Mouse (Mus musculus) ES-E14 (cell line): Measurements from ENCODE around the gene Prkcb. TPM values are rescaled to one million over a fixed set of nuclear protein-coding genes. Genes with fewer than 3 reads are reported as not detected.

ENCODE experiments used
- DNase-seq: peaks from one replicate; pipeline ENCODE4 v3.0.0-alpha.2; 2013; ENCODE audit warnings: low read depth, low spot score
- H3K27ac ChIP-seq: 2 replicates; pipeline ENCODE4 v1.5.1; 2012; ENCODE audit warnings: low read depth, mild to moderate bottlenecking, low read length, moderate library complexity, mixed read lengths; ENCODE audit not compliant: poor library complexity, insufficient read depth, severe bottlenecking
- H3K36me3 ChIP-seq: 2 replicates; pipeline ENCODE4 v1.6.1; 2012; ENCODE audit warnings: mild to moderate bottlenecking, low read length, moderate library complexity, mixed read lengths; ENCODE audit not compliant: control insufficient read depth, poor library complexity, insufficient read depth, severe bottlenecking
- H3K4me1 ChIP-seq, 2 experiments: fragments of 150-350 bp in 1 of 2; sonication (generic) in 1 of 2; 2 replicates each; pipeline ENCODE4 v1.6.1; 2012; ENCODE audit warnings: low read length in 2 of 2, mild to moderate bottlenecking in 1 of 2, mixed read lengths in 1 of 2; ENCODE audit not compliant: control insufficient read depth in 2 of 2, insufficient read depth in 2 of 2, poor library complexity in 1 of 2
- H3K4me3 ChIP-seq, 2 experiments: fragments of 150-350 bp in 1 of 2; sonication (generic) in 1 of 2; 2 replicates each; pipeline ENCODE4 v1.5.1; 2012; ENCODE audit warnings: low read length in 2 of 2, low read depth in 1 of 2, mild to moderate bottlenecking in 1 of 2, mixed read lengths in 1 of 2; ENCODE audit not compliant: insufficient read depth in 1 of 2, poor library complexity in 1 of 2, severe bottlenecking in 1 of 2
- H3K9ac ChIP-seq: 2 replicates; pipeline ENCODE4 v1.6.1; 2012; ENCODE audit warnings: low read depth, mild to moderate bottlenecking, low read length, mixed read lengths; ENCODE audit not compliant: poor library complexity, insufficient read depth, severe bottlenecking
- H3K9me3 ChIP-seq: fragments of 150-350 bp; sonication (generic); 2 replicates; pipeline ENCODE4 v1.6.1; 2012; ENCODE audit warnings: low read depth, mild to moderate bottlenecking, low read length; ENCODE audit not compliant: control insufficient read depth, insufficient read depth
- CHD2 ChIP-seq: IDR thresholded peaks from 2 replicates; pipeline ENCODE4 v1.6.1; 2014; ENCODE audit warnings: mild to moderate bottlenecking, low read depth, low read length, inconsistent platforms
- HCFC1 ChIP-seq: IDR thresholded peaks from 2 replicates; pipeline ENCODE4 v1.6.1; 2012; ENCODE audit warnings: low read length, inconsistent platforms, borderline replicate concordance; ENCODE audit not compliant: insufficient read depth
- MAFK ChIP-seq: IDR thresholded peaks from 2 replicates; pipeline ENCODE4 v1.6.1; 2014; ENCODE audit warnings: mild to moderate bottlenecking, low read depth, low read length, inconsistent platforms; ENCODE audit not compliant: insufficient read depth
- ZC3H11A ChIP-seq: IDR thresholded peaks from 2 replicates; pipeline ENCODE4 v1.6.1; 2012; ENCODE audit warnings: low read depth, mild to moderate bottlenecking, inconsistent platforms, low read length, borderline replicate concordance
- ZNF384 ChIP-seq: IDR thresholded peaks from 2 replicates; pipeline ENCODE4 v1.6.1; 2012; ENCODE audit warnings: low read depth, low read length, inconsistent platforms
- in situ Hi-C, 2 experiments: fragments of 600-800 bp; cut with MboI; formaldehyde crosslinking; loops; one replicate each; pipeline ENCODE4 v1.15.1; 2025; ENCODE audit warnings: low sequenced_read_pairs in 2 of 2, inconsistent platforms in 1 of 2; ENCODE audit not compliant: unreplicated experiment in 2 of 2
- total RNA-seq: library from RNA; depleted of rRNA; stranded (reverse); fragments of 300-350 nt; gene quantifications from 2 replicates; pipeline ENCODE4 v1.2.3, GENCODE M21; 2012

The Prkcb gene
- total RNA-seq, 1 experiment = 6.1 TPM

- no peak overlapping the region for H3K27ac ChIP-seq
- TF ChIP-seq ZNF384 = no peak
- TF ChIP-seq ZC3H11A = 0 out of 2 replicates have a peak, but pooled peaks have one; percentile 8
- no peaks in the 10 kb centered on the region for H3K4me1 ChIP-seq
- 0 out of 4 replicates have a peak overlapping the region, but pooled peaks of 1 of the 2 experiments have one; percentile 37 for H3K4me3 ChIP-seq
- in situ Hi-C loops = loop anchor here (10.0 to 25.0 kb wide), 2 partner anchors 203 to 211 kb away; no protein-coding TSS in a partner anchor
- H3K36me3 ChIP-seq = no peaks in the 10 kb centered on the region
- peak; percentile 86 for DNase-seq
- H3K9ac ChIP-seq = no peak overlapping the region
- H3K9me3 ChIP-seq = no peaks in the 10 kb centered on the region
Observed at GRCm38 (mm10) chr7:122251197-122252011, 37.1 kb upstream of the Prkcb start.

- Histone ChIP-seq H3K9me3 (no peaks in the 10 kb centered on the region), H3K36me3 (no peaks in the 10 kb centered on the region), H3K4me3 (no peak overlapping the region), H3K4me1 (no peaks in the 10 kb centered on the region), H3K9ac (no peak overlapping the region), H3K27ac (no peak overlapping the region)
- in situ Hi-C loops = loop anchor here (10.0 to 25.0 kb wide), 2 partner anchors 198 to 206 kb away; no protein-coding TSS in a partner anchor
- DNase-seq = no peak
- TF ChIP-seq ZC3H11A (no peak), HCFC1 (no peak), MAFK (no peak), CHD2 (no peak), ZNF384 (no peak)
Observed at GRCm38 (mm10) chr7:122256722-122257121, 31.8 kb upstream of the Prkcb start.

DNA sequence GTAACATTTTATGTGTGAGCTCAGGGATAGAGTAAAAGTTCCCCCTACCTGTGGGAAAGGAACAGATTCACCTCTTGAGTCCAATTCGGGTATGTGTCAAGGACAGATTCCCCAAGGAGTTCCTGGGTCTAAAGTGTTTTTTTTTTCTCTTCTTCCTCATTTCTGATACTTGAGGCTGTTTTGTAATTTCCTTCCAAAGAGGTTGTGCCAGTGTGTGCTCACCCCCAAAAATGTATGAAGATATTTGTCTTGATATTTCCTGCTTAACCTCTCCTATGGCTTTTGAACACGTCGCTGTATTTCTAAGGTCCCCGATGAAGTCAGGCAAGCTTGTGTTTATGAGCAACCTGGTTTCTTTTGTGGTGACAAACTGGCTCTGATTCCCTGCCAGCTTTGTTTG lies 30.0 kb upstream of the Prkcb start:
- TF ChIP-seq HCFC1 (no peak), CHD2 (no peak), ZNF384 (no peak), MAFK (no peak), ZC3H11A (no peak)
- in situ Hi-C loops = loop anchor here (10.0 to 25.0 kb wide), 2 partner anchors 196 to 204 kb away; no protein-coding TSS in a partner anchor
- no peaks in the 10 kb centered on the region for H3K36me3 ChIP-seq
- no peak for DNase-seq
- H3K9me3 ChIP-seq = no peaks in the 10 kb centered on the region
- H3K27ac ChIP-seq = no peak overlapping the region
- no peak overlapping the region for H3K9ac ChIP-seq
- no peak overlapping the region for H3K4me3 ChIP-seq
- no peaks in the 10 kb centered on the region for H3K4me1 ChIP-seq

DNA sequence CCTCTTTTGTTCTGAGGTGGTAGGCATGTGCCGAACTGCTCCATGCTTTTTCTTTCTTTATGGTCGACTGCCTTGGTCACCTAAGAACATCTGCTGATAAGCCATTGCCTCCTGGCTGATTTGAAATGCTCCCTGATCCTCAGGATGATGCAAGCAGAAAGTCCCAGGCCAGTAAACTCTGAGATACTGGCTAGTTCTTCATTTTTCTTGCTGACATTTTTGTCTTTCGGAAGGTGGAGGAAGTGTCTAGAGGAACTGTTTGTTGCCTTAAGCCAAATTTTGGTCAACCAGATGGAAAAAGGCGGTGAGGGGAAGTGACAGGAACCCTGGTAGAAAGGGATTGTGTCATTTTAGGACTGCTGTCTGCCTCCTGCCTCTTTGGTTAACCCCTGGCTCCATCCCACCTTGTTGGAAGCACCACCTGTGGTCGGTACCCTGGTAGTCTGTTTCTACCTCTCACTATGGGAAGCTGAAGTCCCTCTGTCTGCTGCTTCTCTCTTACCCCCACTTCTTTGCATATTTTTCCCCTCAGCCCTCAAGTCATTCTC lies 28.4 kb upstream of the Prkcb start:
- Histone ChIP-seq H3K4me1 (no peaks in the 10 kb centered on the region), H3K9me3 (no peaks in the 10 kb centered on the region), H3K4me3 (no peak overlapping the region), H3K9ac (no peak overlapping the region), H3K36me3 (no peaks in the 10 kb centered on the region), H3K27ac (no peak overlapping the region)
- TF ChIP-seq ZC3H11A (no peak), ZNF384 (no peak), CHD2 (no peak), HCFC1 (no peak), MAFK (no peak)
- in situ Hi-C loops = loop anchor here in 1 of 2 experiments (25.0 kb wide), 1 partner anchor 202 kb away; no protein-coding TSS in a partner anchor
- no peak for DNase-seq
